Mouse (Mus musculus) MEL (cell line): ENCODE measurements around the gene Ate1. TPM values are rescaled to one million over a fixed set of nuclear protein-coding genes. Genes with fewer than 3 reads are reported as not detected.

ENCODE experiments used
- DNase-seq: peaks from one replicate; pipeline ENCODE4 v3.0.0; 2011; ENCODE audit warnings: low read depth, low spot score
- H3K27ac ChIP-seq: 2 replicates; pipeline ENCODE4 v1.5.1; 2012; ENCODE audit warnings: low read depth, mild to moderate bottlenecking, control low read depth, low read length, moderate library complexity; ENCODE audit not compliant: control insufficient read depth
- H3K27me3 ChIP-seq, 2 experiments: fragments of 150-350 bp in 1 of 2; sonication (generic) in 1 of 2; 2 replicates each; pipeline ENCODE4 v1.6.1; 2012; ENCODE audit warnings: low read length in 2 of 2, mild to moderate bottlenecking in 2 of 2, improper control_type of control experiment in 1 of 2, moderate library complexity in 1 of 2; ENCODE audit not compliant: insufficient read depth in 2 of 2, control insufficient read depth in 1 of 2
- H3K36me3 ChIP-seq, 2 experiments: 2 replicates each; pipeline ENCODE4 v1.6.1; 2012 to 2014; ENCODE audit warnings: low read length in 2 of 2, improper control_type of control experiment in 1 of 2, inconsistent platforms in 1 of 2, mild to moderate bottlenecking in 1 of 2; ENCODE audit not compliant: insufficient read depth in 2 of 2, control insufficient read depth in 1 of 2
- H3K4me1 ChIP-seq, 2 experiments: fragments of 150-350 bp in 1 of 2; sonication (generic) in 1 of 2; 2 replicates each; pipeline ENCODE4 v1.6.1; 2012; ENCODE audit warnings: low read length in 2 of 2, improper control_type of control experiment in 1 of 2, mild to moderate bottlenecking in 1 of 2; ENCODE audit not compliant: insufficient read depth in 2 of 2, control insufficient read depth in 1 of 2
- H3K4me3 ChIP-seq, 2 experiments: fragments of 150-350 bp in 1 of 2; sonication (generic) in 1 of 2; 2 replicates each; pipeline ENCODE4 v1.5.1; 2012; ENCODE audit warnings: low read depth in 2 of 2, low read length in 2 of 2, mild to moderate bottlenecking in 2 of 2, moderate library complexity in 2 of 2, control low read depth in 1 of 2, improper control_type of control experiment in 1 of 2; ENCODE audit not compliant: control insufficient read depth in 1 of 2, insufficient read depth in 1 of 2
- H3K79me2 ChIP-seq: 2 replicates; pipeline ENCODE4 v1.6.1; 2012; ENCODE audit warnings: mild to moderate bottlenecking, low read length, moderate library complexity; ENCODE audit not compliant: control insufficient read depth, poor library complexity, insufficient read depth
- H3K9ac ChIP-seq: 2 replicates; pipeline ENCODE4 v1.6.1; 2012; ENCODE audit warnings: low read depth, mild to moderate bottlenecking, control low read depth, low read length, moderate library complexity; ENCODE audit not compliant: control insufficient read depth, poor library complexity, severe bottlenecking
- H3K9me3 ChIP-seq: fragments of 150-350 bp; sonication (generic); replicated peaks from 2 replicates; pipeline ENCODE4 v1.6.1; 2012; ENCODE audit warnings: mild to moderate bottlenecking, low read length, improper control_type of control experiment, moderate library complexity; ENCODE audit not compliant: insufficient read depth
- CHD2 ChIP-seq: IDR thresholded peaks from 2 replicates; pipeline ENCODE4 v1.6.1; 2011; ENCODE audit warnings: low read length, improper control_type of control experiment
- CTCF ChIP-seq, 3 experiments: IDR thresholded peaks in 2 of 3; conservative IDR thresholded peaks in 1 of 3; 2 replicates each; pipeline ENCODE4 v1.5.1; 2011 to 2012; ENCODE audit warnings: low read length in 3 of 3, low read depth in 2 of 3, mild to moderate bottlenecking in 2 of 3, improper control_type of control experiment in 1 of 3, inconsistent platforms in 1 of 3, mixed read lengths in 1 of 3, moderate library complexity in 1 of 3; ENCODE audit not compliant: control insufficient read depth in 1 of 3, insufficient read depth in 1 of 3, poor library complexity in 1 of 3, severe bottlenecking in 1 of 3
- E2F4 ChIP-seq: IDR thresholded peaks from 2 replicates; pipeline ENCODE4 v1.6.1; 2011; ENCODE audit warnings: low read depth, low read length, improper control_type of control experiment, borderline replicate concordance
- GABPA ChIP-seq: IDR thresholded peaks from 2 replicates; pipeline ENCODE4 v1.6.1; 2012; ENCODE audit warnings: low read depth, mild to moderate bottlenecking, inconsistent platforms, low read length, improper control_type of control experiment, moderate library complexity
- GATA1 ChIP-seq: IDR thresholded peaks from 2 replicates; pipeline ENCODE4 v1.6.1; 2011; ENCODE audit warnings: low read depth, low read length, improper control_type of control experiment
- JUND ChIP-seq: IDR thresholded peaks from 2 replicates; pipeline ENCODE4 v1.6.1; 2011; ENCODE audit warnings: low read depth, mild to moderate bottlenecking, improper control_type of control experiment, low read length
- MAFK ChIP-seq: IDR thresholded peaks from 2 replicates; pipeline ENCODE4 v1.6.1; 2011; ENCODE audit warnings: low read depth, mild to moderate bottlenecking, low read length, improper control_type of control experiment, borderline replicate concordance
- MAX ChIP-seq: IDR thresholded peaks from 2 replicates; pipeline ENCODE4 v1.6.1; 2011; ENCODE audit warnings: low read length, improper control_type of control experiment
- MAZ ChIP-seq: IDR thresholded peaks from 2 replicates; pipeline ENCODE4 v1.6.1; 2012; ENCODE audit warnings: low read depth, mild to moderate bottlenecking, inconsistent platforms, low read length, improper control_type of control experiment
- MXI1 ChIP-seq: IDR thresholded peaks from 2 replicates; pipeline ENCODE4 v1.6.1; 2011; ENCODE audit warnings: mild to moderate bottlenecking, low read depth, low read length, improper control_type of control experiment
- MYB ChIP-seq: IDR thresholded peaks from 2 replicates; pipeline ENCODE4 v1.6.1; 2011; ENCODE audit warnings: mild to moderate bottlenecking, low read depth, low read length, improper control_type of control experiment
- MYC ChIP-seq: IDR thresholded peaks from 2 replicates; pipeline ENCODE4 v1.6.1; 2011; ENCODE audit warnings: low read depth, mild to moderate bottlenecking, low read length, improper control_type of control experiment, moderate library complexity
- NRF1 ChIP-seq: IDR thresholded peaks from 2 replicates; pipeline ENCODE4 v1.6.1; 2014; ENCODE audit warnings: low read depth, mild to moderate bottlenecking, inconsistent platforms, low read length, improper control_type of control experiment, moderate library complexity; ENCODE audit not compliant: poor library complexity, insufficient read depth, severe bottlenecking
- POLR2A ChIP-seq, 2 experiments: IDR thresholded peaks; 2 replicates each; pipeline ENCODE4 v1.6.1; 2011 to 2012; ENCODE audit warnings: low read length in 2 of 2, mild to moderate bottlenecking in 2 of 2, control low read depth in 1 of 2, improper control_type of control experiment in 1 of 2, low read depth in 1 of 2, moderate library complexity in 1 of 2; ENCODE audit not compliant: control insufficient read depth in 1 of 2, insufficient read depth in 1 of 2, poor library complexity in 1 of 2
- RAD21 ChIP-seq: IDR thresholded peaks from 2 replicates; pipeline ENCODE4 v1.6.1; 2011; ENCODE audit warnings: mild to moderate bottlenecking, low read depth, low read length, improper control_type of control experiment
- TBP ChIP-seq: IDR thresholded peaks from 2 replicates; pipeline ENCODE4 v1.8.0; 2011; ENCODE audit warnings: low read depth, low read length, improper control_type of control experiment
- UBTF ChIP-seq: IDR thresholded peaks from 2 replicates; pipeline ENCODE4 v1.6.1; 2012; ENCODE audit warnings: low read depth, mild to moderate bottlenecking, inconsistent platforms, low read length, improper control_type of control experiment, moderate library complexity, borderline replicate concordance; ENCODE audit not compliant: insufficient read depth
- USF1 ChIP-seq: IDR thresholded peaks from 2 replicates; pipeline ENCODE4 v1.6.1; 2014; ENCODE audit warnings: low read depth, mild to moderate bottlenecking, inconsistent platforms, low read length, improper control_type of control experiment, moderate library complexity
- ZC3H11A ChIP-seq: IDR thresholded peaks from 2 replicates; pipeline ENCODE4 v1.6.1; 2012; ENCODE audit warnings: low read depth, mild to moderate bottlenecking, inconsistent platforms, low read length, improper control_type of control experiment
- ZMIZ1 ChIP-seq: IDR thresholded peaks from 2 replicates; pipeline ENCODE4 v1.6.1; 2012; ENCODE audit warnings: low read depth, mild to moderate bottlenecking, inconsistent platforms, low read length, improper control_type of control experiment, moderate library complexity
- polyA plus RNA-seq, 2 experiments: library from polyadenylated mRNA; stranded (reverse) in 1 of 2; unstranded in 1 of 2; fragments of >175 nt in 1 of 2; fragments of >200 nt in 1 of 2; gene quantifications; 2 replicates each; pipeline versions ENCODE4 v1.2.1 to v1.2.4; 2012; ENCODE audit warnings: low replicate concordance in 2 of 2, low read depth in 1 of 2; ENCODE audit not compliant: insufficient read length in 2 of 2, insufficient read depth in 1 of 2, missing spikeins in 1 of 2
- total RNA-seq: library from RNA; depleted of rRNA; stranded (reverse); fragments of 300-350 nt; gene quantifications from 2 replicates; pipeline ENCODE4 v1.2.3, GENCODE M21; 2012

The Ate1 gene
- total and polyA plus RNA-seq, 3 experiments, result 21.9 to 28.6 TPM; not detected in 1

- no peaks in the 10 kb centered on the region for H3K9me3 ChIP-seq
- TF ChIP-seq ZMIZ1, result no peak
- H3K9ac ChIP-seq, result no peak overlapping the region
- no peak overlapping the region for H3K27ac ChIP-seq
- no peaks in the 10 kb centered on the region for H3K27me3 ChIP-seq
- H3K36me3 ChIP-seq, result peaks cover 0 to 4% of the 10 kb centered on the region in 2 experiments; a peak in 3 of 4 replicates
- H3K4me1 ChIP-seq, result no peaks in the 10 kb centered on the region; a peak in 1 of 4 replicates
- H3K4me3 ChIP-seq, result no peak overlapping the region
- no peak for DNase-seq
- no peaks in the 10 kb centered on the region for H3K79me2 ChIP-seq
Measured at GRCm38 (mm10) chr7:130419961-130420360, 100.2 kb downstream of the Ate1 start.

- Histone ChIP-seq H3K4me1 (no peaks in the 10 kb centered on the region), H3K9ac (no peak overlapping the region), H3K4me3 (no peak overlapping the region), H3K9me3 (no peaks in the 10 kb centered on the region), H3K27ac (no peak overlapping the region), H3K27me3 (no peaks in the 10 kb centered on the region), H3K79me2 (no peaks in the 10 kb centered on the region), H3K36me3 (peaks cover 0 to 7% of the 10 kb centered on the region in 2 experiments; a peak in 1 of 4 replicates)
- no peak for DNase-seq
- TF ChIP-seq MYC, result no peak
- no peak for TF ChIP-seq USF1
- TF ChIP-seq MYB, result no peak
- no peak for TF ChIP-seq NRF1
- TF ChIP-seq TBP, result no peak
- no peak for TF ChIP-seq E2F4
- no peak for TF ChIP-seq POLR2A (IDR thresholded peaks at IDR 0.05; ENCODE audit: control insufficient read depth in 1 of 2, insufficient read depth in 1 of 2, low read depth in 1 of 2, low read length in 2 of 2, poor library complexity in 1 of 2)
- TF ChIP-seq RAD21, result no peak
- no peak for TF ChIP-seq UBTF
- TF ChIP-seq ZC3H11A, result no peak
- TF ChIP-seq GABPA, result no peak
- no peak for TF ChIP-seq CTCF (IDR thresholded peaks at IDR 0.05 in 2 of 3, conservative IDR thresholded peaks at IDR 0.05 in 1 of 3; ENCODE audit: control insufficient read depth in 1 of 3, insufficient read depth in 1 of 3, low read depth in 2 of 3, low read length in 3 of 3, poor library complexity in 1 of 3, severe bottlenecking in 1 of 3)
- no peak for TF ChIP-seq CHD2
- TF ChIP-seq MAX, result no peak
- no peak for TF ChIP-seq MAZ
- no peak for TF ChIP-seq MAFK
- TF ChIP-seq JUND, result no peak
- TF ChIP-seq MXI1, result no peak
- TF ChIP-seq GATA1, result no peak
- no peak for TF ChIP-seq ZMIZ1
Measured at GRCm38 (mm10) chr7:130407622-130408021, 112.5 kb downstream of the Ate1 start.
